Mouse (Mus musculus): Measurements from ENCODE around the gene Clcnka.

- TF ChIP-seq CTCF (IDR thresholded peaks at IDR 0.05; ENCODE audit: low read depth, low read length) (no peak), POLR2A (IDR thresholded peaks at IDR 0.05; ENCODE audit: insufficient read depth, low read length) (no peak), EP300 (IDR thresholded peaks at IDR 0.05; ENCODE audit: insufficient read depth, low read depth, low read length) (no peak)
Observed at GRCm38 (mm10) chr4:141433191-141433590, 34.7 kb upstream of the Clcnka start.

All from ES-Bruce4 (cell line).